ENCODE assay signal across 30 mouse cellular contexts in genomic region chr4:43287305-43287704, GRCm38 (mm10). TPM values are rescaled to one million over a fixed set of nuclear protein-coding genes. Genes with fewer than 3 reads are reported as not detected.
DNase-seq lines count a peak whose midpoint lies in the region; ATAC-seq and TF ChIP-seq lines count a peak whose summit lies in the region.
"Had no signal": no experiment of that assay in that cellular context is flagged by ENCODE, and none has a peak within 500 bp of the region (broad histone marks: within the 10 kb centered on the region; RNA-seq: fewer than 3 reads in every experiment).

No protein-coding gene starts in this region.

- TF ChIP-seq CTCF in layer of hippocampus, adult 2 months (conservative IDR thresholded peaks at IDR 0.05) = no peak

- H3K4me1 ChIP-seq in embryonic facial prominence, embryonic 13.5 days = peaks cover 5% of the 10 kb centered on the region; the same call in 1 of the 2 replicates
- H3K4me1 ChIP-seq: forebrain, embryonic 10.5 days; forebrain, embryonic 15.5 days; heart, embryonic 13.5 days; intestine, embryonic 15.5 days; limb, embryonic 13.5 days; liver, embryonic 13.5 days; neural tube, embryonic 12.5 days had no signal

- H3K4me2 ChIP-seq in embryonic facial prominence, embryonic 13.5 days = no peak overlapping the region
- H3K4me2 ChIP-seq: forebrain, embryonic 15.5 days; heart, embryonic 13.5 days; intestine, embryonic 15.5 days; limb, embryonic 13.5 days; liver, embryonic 13.5 days; neural tube, embryonic 12.5 days had no signal

- 57% methylated on average over 3 of the region's 3 CpGs for WGBS in embryonic facial prominence, embryonic 13.5 days

- H3K36me3 ChIP-seq in embryonic facial prominence, embryonic 13.5 days = no peaks in the 10 kb centered on the region
- H3K36me3 ChIP-seq: forebrain, embryonic 10.5 days; forebrain, embryonic 15.5 days; G1E; heart, embryonic 13.5 days; intestine, embryonic 15.5 days; limb, embryonic 13.5 days; liver, embryonic 13.5 days; neural tube, embryonic 12.5 days had no signal

- no peaks in the 10 kb centered on the region for H3K9me3 ChIP-seq in embryonic facial prominence, embryonic 13.5 days
- H3K9me3 ChIP-seq: forebrain, embryonic 10.5 days; forebrain, embryonic 15.5 days; G1E; heart, embryonic 13.5 days; intestine, embryonic 15.5 days; limb, embryonic 13.5 days; liver, embryonic 13.5 days; neural tube, embryonic 12.5 days had no signal

- H3K4me3 ChIP-seq in embryonic facial prominence, embryonic 13.5 days = no peak overlapping the region
- no peak overlapping the region for H3K4me3 ChIP-seq in layer of hippocampus, adult 2 months
- H3K4me3 ChIP-seq: forebrain, embryonic 10.5 days; forebrain, embryonic 15.5 days; heart, embryonic 13.5 days; intestine, embryonic 15.5 days; left cerebral cortex, adult 2 months; limb, embryonic 13.5 days; liver, embryonic 13.5 days; myocyte; neural tube, embryonic 12.5 days had no signal

- intact Hi-C loops in heart, postnatal 25 days (cut with DNase I) = no loop called here

- ATAC-seq in embryonic facial prominence, embryonic 13.5 days (ENCODE audit: insufficient number of reproducible peaks, insufficient read depth, low FRiP score, low TSS enrichment, low read depth) = no peak
- peak; percentile 73 for ATAC-seq in megakaryocyte, adult 5-6 weeks (ENCODE audit: poor library complexity, severe bottlenecking)
- no peak for ATAC-seq in erythroid progenitor cell, adult 5-6 weeks (replicated peaks; ENCODE audit: low FRiP score, poor library complexity, severe bottlenecking)
- ATAC-seq: forebrain, embryonic 15.5 days; hindbrain, embryonic 16.5 days; intestine, embryonic 15.5 days; midbrain, embryonic 16.5 days; Patski had no signal

- no peak overlapping the region for H3K9ac ChIP-seq in embryonic facial prominence, embryonic 13.5 days
- H3K9ac ChIP-seq: forebrain, embryonic 15.5 days; heart, embryonic 13.5 days; intestine, embryonic 15.5 days; limb, embryonic 13.5 days; liver, embryonic 13.5 days; neural tube, embryonic 12.5 days had no signal

- H3K27me3 ChIP-seq in embryonic facial prominence, embryonic 13.5 days = no peaks in the 10 kb centered on the region
- H3K27me3 ChIP-seq: forebrain, embryonic 15.5 days; heart, embryonic 13.5 days; intestine, embryonic 15.5 days; limb, embryonic 13.5 days; liver, embryonic 13.5 days; neural tube, embryonic 12.5 days; Patski had no signal

- peak; percentile 88 for DNase-seq in heart, adult 11 months
- no peak for DNase-seq in heart, postnatal 25 days (ENCODE audit: low spot score)
- DNase-seq in 416B (ENCODE audit: low read depth) = peak; percentile 84
- no peak for DNase-seq in kidney, adult 9 months
- no peak for DNase-seq in layer of hippocampus, adult 2 months (ENCODE audit: low spot score in 2 of 2)
- DNase-seq: adrenal gland, postnatal 14 days; cerebellum, adult 18-20 months; cerebellum, postnatal 14 days; gastrocnemius, postnatal 36 days; heart, postnatal 10 days; kidney, postnatal 14 days; liver, embryonic 13.5 days; lung, adult 2 months; lung, postnatal 14 days had no signal

- H3K27ac ChIP-seq in embryonic facial prominence, embryonic 13.5 days = peak overlapping the region; percentile 52; the same call in 1 of the 2 replicates
- no peak overlapping the region for H3K27ac ChIP-seq in layer of hippocampus, adult 2 months
- H3K27ac ChIP-seq: forebrain, embryonic 10.5 days; forebrain, embryonic 15.5 days; heart, embryonic 13.5 days; intestine, embryonic 15.5 days; left cerebral cortex, adult 2 months; limb, embryonic 13.5 days; liver, embryonic 13.5 days; neural tube, embryonic 12.5 days had no signal

RNA-seq across cellular contexts. Expression of gene Atp8b5, which starts 20.3 kb away (rescaled TPM):
- under 1 TPM in 1 of 2 experiments, not detected in 1; 0.05 TPM for total RNA-seq in heart, postnatal 25 days (2021)
- polyA plus RNA-seq in embryonic facial prominence, embryonic 13.5 days (2015; fragmentation: Nextera tagmentation; extraction: Ambion mirVana) = 0.41 and 0.62 TPM in 2 replicates
- total RNA-seq in megakaryocyte, adult 5-6 weeks (2015) = 0.13 and 0.36 TPM in 2 replicates
- total RNA-seq in megakaryocyte, adult 5-6 weeks (2017) = 0.04 and 0.20 TPM in 2 replicates
- total RNA-seq in erythroid progenitor cell, adult 5-6 weeks (2015; ENCODE audit: low replicate concordance) = not detected in 2 replicates
- not detected in 2 replicates for total RNA-seq in erythroid progenitor cell, adult 5-6 weeks (2017; ENCODE audit: low replicate concordance)
- under 1 TPM; 0.29 to 0.31 TPM for total RNA-seq in layer of hippocampus, adult 2 months (2021)
- total RNA-seq: gastrocnemius, adult 18-20 months; gastrocnemius, postnatal 36 days had no signal
- polyA plus RNA-seq: myocyte had no signal

Comparison
In these comparisons a context has a peak if more than half of its experiments do, and no peak if none do; other contexts are left out.
1. DNase-seq: peak in heart, adult 11 months (single experiment) and 416B (single experiment); none in heart, postnatal 25 days (single experiment), kidney, adult 9 months (single experiment) and layer of hippocampus, adult 2 months (0 of 2).